Mouse (Mus musculus): ENCODE results near the gene Amer3. TPM values are rescaled to one million over a fixed set of nuclear protein-coding genes. Genes with fewer than 3 reads are reported as not detected.
"Not testable (repeated sequence)": the region's sequence is repeated elsewhere in the genome, so short reads cannot be mapped to it uniquely, and the experiment has no call there.

The Amer3 gene
- polyA plus RNA-seq, 1 experiment from 2014 or later, result 29.9 TPM

DNA sequence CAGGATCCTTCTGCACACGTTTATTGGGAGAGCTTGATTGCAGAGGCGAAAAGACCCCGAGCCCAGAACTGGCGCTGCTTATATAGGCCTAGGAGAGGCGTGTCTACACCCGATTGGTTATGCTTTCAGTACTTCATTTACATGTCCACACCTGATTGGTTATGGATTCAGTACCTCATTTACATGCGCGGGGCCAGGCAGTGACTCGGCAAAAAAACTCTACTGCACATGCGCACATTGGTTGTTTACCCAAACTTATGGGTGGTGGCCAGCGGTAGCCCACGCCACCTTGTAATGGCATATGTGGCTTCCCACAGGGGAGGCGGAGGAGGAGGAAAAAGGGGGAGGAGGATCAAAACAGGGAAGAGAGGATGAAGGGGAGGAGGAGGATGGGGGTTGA lies 40.7 kb downstream of the Amer3 start:
- not testable (repeated sequence) for H3K4me2 ChIP-seq; H3K27me3 ChIP-seq; ATAC-seq (ENCODE audit: low FRiP score, low read depth); H3K9ac ChIP-seq; H3K36me3 ChIP-seq; H3K4me1 ChIP-seq (replicated peaks); H3K9me3 ChIP-seq; H3K4me3 ChIP-seq; H3K27ac ChIP-seq (replicated peaks)
- WGBS, result 92% methylated on average over 13 of the region's 13 CpGs

GRCm38 (mm10) chr1:34620761-34621160 lies 41.3 kb downstream of the Amer3 start:
- not testable (repeated sequence) for H3K36me3 ChIP-seq

GRCm38 (mm10) chr1:34635711-34636110 lies 56.3 kb downstream of the Amer3 start:
- no peaks in the 10 kb centered on the region for H3K36me3 ChIP-seq
- no peak overlapping the region for H3K27ac ChIP-seq (replicated peaks)
- no peaks in the 10 kb centered on the region for H3K27me3 ChIP-seq
- H3K4me1 ChIP-seq (replicated peaks), result no peaks in the 10 kb centered on the region
- ATAC-seq (ENCODE audit: low FRiP score, low read depth), result no peak
- no peaks in the 10 kb centered on the region for H3K9me3 ChIP-seq
- 79% methylated on average over 18 of the region's 18 CpGs for WGBS
- no peak overlapping the region for H3K4me2 ChIP-seq
- no peak overlapping the region for H3K4me3 ChIP-seq
- H3K9ac ChIP-seq, result no peak overlapping the region

More at GRCm38 (mm10) chr1:34620761-34621160, 41.3 kb downstream of the Amer3 start:
- H3K27ac ChIP-seq (replicated peaks); H3K27me3 ChIP-seq; ATAC-seq (ENCODE audit: low FRiP score, low read depth); H3K9me3 ChIP-seq; H3K4me1 ChIP-seq (replicated peaks); H3K9ac ChIP-seq; H3K4me2 ChIP-seq; H3K4me3 ChIP-seq: not testable (repeated sequence)
- 93% methylated on average over 5 of the region's 5 CpGs for WGBS

Other genes starting within 250 kb of the Amer3 start
- 62.2 and 64.5 TPM in 2 replicates for gene Ccdc115, start 140.0 kb upstream of the Amer3 start, polyA plus RNA-seq (2015; fragmentation: Nextera tagmentation; extraction: Ambion mirVana)
- gene Imp4, start 139.8 kb upstream of the Amer3 start, polyA plus RNA-seq (2015; fragmentation: Nextera tagmentation; extraction: Ambion mirVana), result 51.1 and 52.5 TPM in 2 replicates
- 5.0 and 6.1 TPM in 2 replicates for gene Ptpn18, start 119.9 kb upstream of the Amer3 start, polyA plus RNA-seq (2015; fragmentation: Nextera tagmentation; extraction: Ambion mirVana)
- not detected in 2 replicates for gene Prss39, start 81.2 kb upstream of the Amer3 start, polyA plus RNA-seq (2015; fragmentation: Nextera tagmentation; extraction: Ambion mirVana)
- 0.14 and 0.45 TPM in 2 replicates for gene Cfc1, start 44.0 kb upstream of the Amer3 start, polyA plus RNA-seq (2015; fragmentation: Nextera tagmentation; extraction: Ambion mirVana)
- gene Prss40, start 18.7 kb upstream of the Amer3 start, polyA plus RNA-seq (2015; fragmentation: Nextera tagmentation; extraction: Ambion mirVana), result 0.21 TPM in 1 of 2 replicates, not detected in the other

All from hindbrain, embryonic 15.5 days (tissue).